Mouse (Mus musculus) thymus, postnatal 10 days (tissue): ENCODE data around the gene Flg2.

ENCODE experiments used
- DNase-seq, 2 experiments: peaks; one replicate each; pipeline ENCODE4 v3.0.0; 2021; ENCODE audit warnings: low spot score in 2 of 2

The Flg2 gene

DNA sequence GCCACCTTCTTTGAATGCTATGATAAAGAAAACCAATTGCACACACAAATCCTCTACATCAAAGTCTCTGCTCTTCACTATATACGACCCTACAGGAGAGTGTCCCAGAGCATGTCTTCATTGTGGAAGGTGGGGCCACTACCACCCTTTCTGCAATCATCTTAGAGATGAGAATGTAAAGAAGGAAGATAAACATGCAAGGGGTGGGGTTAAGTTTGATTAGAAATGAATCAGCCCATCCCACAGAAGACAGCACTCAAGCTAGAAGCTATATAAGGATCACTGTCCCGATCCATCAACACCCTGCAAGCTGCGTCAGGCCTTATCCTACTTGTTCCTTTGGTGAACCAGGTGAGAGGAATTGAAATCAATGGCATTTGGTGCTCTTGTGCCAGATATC, at the start of gene Flg2:
Gene Flg2, plus strand, starts transcription at position 301 of the 400 bp plus-strand sequence.
- DNase-seq, result no peak

GRCm38 (mm10) chr3:93162502-93162901, 34.6 kb upstream of the Flg2 start:
- DNase-seq, result no peak

DNA sequence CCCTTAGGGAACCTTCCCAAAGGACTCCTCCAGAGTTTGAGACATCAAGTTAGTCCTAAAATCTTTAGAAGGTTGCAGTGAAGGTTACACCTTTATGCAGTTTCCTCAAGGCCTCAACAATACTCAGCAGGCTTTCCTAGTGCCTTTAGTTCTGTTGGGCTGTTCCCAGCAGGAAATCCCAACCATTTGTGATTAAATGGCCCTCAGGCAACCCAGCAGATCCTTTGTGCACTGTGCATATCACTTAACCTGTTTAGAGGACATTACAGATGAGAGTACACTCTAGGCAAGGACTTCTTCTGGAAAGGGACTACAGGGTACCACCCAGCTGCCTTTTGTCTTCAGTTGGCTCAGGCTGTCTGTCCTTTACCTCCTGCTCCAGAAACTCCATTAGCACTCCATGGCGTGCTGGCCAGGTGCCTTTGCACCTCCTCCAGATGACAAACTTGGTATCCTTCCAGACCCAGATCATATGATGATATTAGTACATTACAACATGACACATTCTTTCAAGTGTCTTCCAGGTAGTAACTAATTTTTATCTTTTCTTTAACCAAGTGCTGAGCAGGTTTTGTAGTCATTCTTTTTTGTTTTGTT, 34.0 kb upstream of the Flg2 start:
- DNase-seq, result no peak

DNA sequence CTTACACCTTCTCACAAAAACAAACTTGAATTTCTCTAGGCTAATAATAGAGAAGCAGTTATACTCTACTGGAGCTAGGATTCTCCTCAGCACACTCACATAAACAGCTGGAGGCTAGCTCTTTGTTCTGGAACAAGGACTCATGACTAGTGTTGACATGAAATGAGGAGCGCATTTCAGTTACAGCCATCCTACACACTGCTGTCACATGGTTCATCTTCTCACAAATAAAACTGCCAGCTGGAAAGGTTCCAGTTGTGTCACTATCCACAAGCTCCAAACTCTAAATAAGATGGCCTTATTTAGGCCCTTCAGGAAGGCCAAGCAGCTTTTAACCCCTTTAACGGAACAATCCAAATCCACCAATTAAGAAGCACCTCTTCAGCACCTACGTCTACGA, 16.2 kb upstream of the Flg2 start:
- DNase-seq, result no peak

DNA sequence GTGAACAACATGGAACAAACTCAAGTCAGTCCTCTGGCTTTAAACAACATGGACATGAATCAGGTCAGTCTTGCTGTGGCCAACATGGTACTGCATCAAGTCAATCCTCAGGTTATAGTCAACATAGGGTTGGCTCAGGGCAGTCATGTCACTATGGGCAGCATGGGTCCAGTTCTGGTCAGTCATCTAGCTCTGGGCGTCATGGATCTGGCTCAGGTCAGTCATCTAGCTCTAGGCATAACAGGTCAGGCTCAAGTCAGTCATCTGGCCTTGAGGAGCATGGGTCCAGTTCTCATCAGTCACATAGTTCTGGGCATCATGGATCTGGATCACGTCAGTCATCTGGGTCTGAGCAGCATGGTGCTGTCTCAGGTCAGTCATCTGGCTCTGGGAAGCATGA, 4.9 kb downstream of the Flg2 start:
- DNase-seq, result no peak

GRCm38 (mm10) chr3:93202499-93202898, 5.4 kb downstream of the Flg2 start:
- DNase-seq, result no peak
